Mouse (Mus musculus): ENCODE results near the gene Ndufaf2.

DNA sequence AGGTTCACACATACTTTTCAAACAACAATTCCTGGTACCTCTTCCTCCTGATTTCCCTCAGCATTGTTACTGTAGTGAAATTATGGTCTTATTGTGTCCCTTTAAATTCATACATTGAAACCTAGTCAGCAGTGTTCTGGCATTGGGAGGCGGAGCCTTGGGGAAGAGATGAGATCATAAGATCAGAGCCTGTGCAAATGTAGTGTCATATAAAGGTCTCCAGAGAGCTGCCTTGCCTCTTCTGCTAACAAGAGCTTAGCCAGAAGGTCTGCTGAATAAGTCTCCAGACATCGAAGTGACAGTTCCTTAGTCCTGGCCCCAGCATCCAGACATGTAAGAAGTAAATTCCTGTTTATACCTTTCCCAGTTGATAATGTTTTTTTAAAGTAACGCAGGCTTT, 46.4 kb upstream of the Ndufaf2 start:
- TF ChIP-seq CTCF (IDR thresholded peaks at IDR 0.05) (no peak), EP300 (IDR thresholded peaks at IDR 0.05) (no peak)

All from lung, postnatal 0 days (tissue).